Mouse (Mus musculus) testis, adult 2 months (tissue): ENCODE data around the gene Tfap2b.

Experiments
- CTCF ChIP-seq: fragments of 200-500 bp; IDR thresholded peaks from 2 replicates; pipeline ENCODE4 v1.5.1; 2012; ENCODE audit warnings: low read depth, mild to moderate bottlenecking, inconsistent platforms, low read length, moderate library complexity; ENCODE audit not compliant: control insufficient read depth, insufficient read depth, insufficient replicate concordance
- POLR2A ChIP-seq: fragments of 200-500 bp; IDR thresholded peaks from 2 replicates; pipeline ENCODE4 v1.6.1; 2012; ENCODE audit warnings: low read depth, mild to moderate bottlenecking, inconsistent platforms, low read length, moderate library complexity; ENCODE audit not compliant: control insufficient read depth

- TF ChIP-seq CTCF (no peak), POLR2A (no peak)
Observed at GRCm38 (mm10) chr1:19241316-19241715, 32.6 kb downstream of the Tfap2b start.
